ENCODE assay signal across 8 mouse cellular contexts in the genomic region with DNA sequence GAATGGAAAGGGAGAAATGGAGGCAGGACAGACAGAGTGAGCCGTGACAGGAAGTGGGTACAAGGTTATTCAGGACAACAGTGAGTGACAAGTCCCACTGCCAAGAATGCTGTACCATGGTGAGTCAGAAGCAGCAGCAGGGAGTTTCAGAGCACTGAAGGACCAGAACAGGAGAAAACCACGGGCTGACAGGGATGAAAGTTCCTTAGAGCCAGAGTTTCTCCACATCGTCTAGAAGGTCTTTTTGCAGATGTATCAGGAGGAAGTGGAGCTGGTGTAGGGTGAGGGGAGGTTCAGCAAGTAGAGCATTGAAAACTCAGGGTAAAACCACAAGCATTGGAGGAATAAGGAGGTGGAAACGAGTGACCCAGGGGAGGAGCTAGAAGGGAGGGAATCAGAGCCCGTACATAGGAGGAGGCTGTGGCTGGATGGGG. TPM values are rescaled to one million over a fixed set of nuclear protein-coding genes. Genes with fewer than 3 reads are reported as not detected.
A peak's percentile ranks its signal among the peaks of the same experiment; 100 is the strongest.
DNase-seq lines count a peak whose midpoint lies in the region; ATAC-seq and TF ChIP-seq lines count a peak whose summit lies in the region.

No protein-coding gene starts in this region.

- no peak for TF ChIP-seq POLR2A in limb, embryonic 14.5 days (IDR thresholded peaks at IDR 0.05; ENCODE audit: borderline replicate concordance, extremely low read depth, insufficient read depth, insufficient read length)
- TF ChIP-seq POLR2A in myocyte (IDR thresholded peaks at IDR 0.05; ENCODE audit: insufficient read length, low read depth): no peak

- DNase-seq in limb, embryonic 14.5 days (ENCODE audit: low spot score): no peak
- no peak for DNase-seq in limb, embryonic 10.5 days (ENCODE audit: low spot score)
- peak; percentile 91 for DNase-seq in adipocyte (ENCODE audit: low spot score)
- no peak for DNase-seq in urinary bladder, postnatal 10 days (ENCODE audit: low spot score)
- no peak for DNase-seq in ovary, adult 18-20 months (ENCODE audit: low spot score)
- no peak for DNase-seq in cerebellum, postnatal 25 days

- no peak for ATAC-seq in limb, embryonic 14.5 days (ENCODE audit: low FRiP score, low read depth)
- 0 out of 2 replicates have a peak, but pooled peaks have one; percentile 48 for ATAC-seq in heart, embryonic 15.5 days (replicated peaks; ENCODE audit: insufficient number of reproducible peaks, insufficient read depth, low FRiP score, low read depth)

- H3K4me3 ChIP-seq in limb, embryonic 14.5 days (replicated peaks; ENCODE audit: low read length): no peak overlapping the region
- no peak overlapping the region for H3K4me3 ChIP-seq in limb, embryonic 10.5 days
- no peak overlapping the region for H3K4me3 ChIP-seq in heart, embryonic 15.5 days
- no peak overlapping the region for H3K4me3 ChIP-seq in myocyte

- H3K4me2 ChIP-seq in limb, embryonic 14.5 days (replicated peaks; ENCODE audit: low read depth, low read length, severe bottlenecking): no peak overlapping the region
- peak overlapping the region; percentile 45 for H3K4me2 ChIP-seq in heart, embryonic 15.5 days
- H3K4me2 ChIP-seq in myocyte (ENCODE audit: low read depth): peak overlapping the region; percentile 69

- no peaks in the 10 kb centered on the region for H3K27me3 ChIP-seq in limb, embryonic 14.5 days (ENCODE audit: control insufficient read depth, insufficient read depth, low read length)
- H3K27me3 ChIP-seq in limb, embryonic 10.5 days (ENCODE audit: low read depth, poor library complexity, severe bottlenecking): no peaks in the 10 kb centered on the region
- no peaks in the 10 kb centered on the region for H3K27me3 ChIP-seq in heart, embryonic 15.5 days
- no peaks in the 10 kb centered on the region for H3K27me3 ChIP-seq in myocyte (ENCODE audit: control insufficient read depth, insufficient read depth, insufficient read length)

- no peaks in the 10 kb centered on the region for H3K36me3 ChIP-seq in limb, embryonic 14.5 days (ENCODE audit: control insufficient read depth, insufficient read depth, low read length)
- H3K36me3 ChIP-seq in limb, embryonic 10.5 days: no peaks in the 10 kb centered on the region
- H3K36me3 ChIP-seq in heart, embryonic 15.5 days: no peaks in the 10 kb centered on the region
- H3K36me3 ChIP-seq in myocyte (ENCODE audit: control insufficient read depth, insufficient read depth): no peaks in the 10 kb centered on the region

- H3ac ChIP-seq in myocyte (ENCODE audit: control insufficient read depth, insufficient read length): no peak overlapping the region

- no peaks in the 10 kb centered on the region for H3K4me1 ChIP-seq in limb, embryonic 14.5 days (ENCODE audit: control insufficient read depth, insufficient read depth, low read length)
- H3K4me1 ChIP-seq in limb, embryonic 10.5 days: peaks cover 6% of the 10 kb centered on the region; the same call in 1 of the 2 replicates
- peaks cover 24% of the 10 kb centered on the region for H3K4me1 ChIP-seq in heart, embryonic 15.5 days (replicated peaks)

- no peaks in the 10 kb centered on the region for H3K79me2 ChIP-seq in myocyte (ENCODE audit: control insufficient read depth, insufficient read depth)

- H3K9ac ChIP-seq in limb, embryonic 14.5 days (ENCODE audit: low read depth, low read length, severe bottlenecking): peak overlapping the region; percentile 28; the same call in 1 of the 2 replicates
- no peak overlapping the region for H3K9ac ChIP-seq in heart, embryonic 15.5 days

- no peaks in the 10 kb centered on the region for H3K9me3 ChIP-seq in limb, embryonic 14.5 days (ENCODE audit: control insufficient read depth, low read length)
- H3K9me3 ChIP-seq in limb, embryonic 10.5 days (replicated peaks): no peaks in the 10 kb centered on the region
- no peaks in the 10 kb centered on the region for H3K9me3 ChIP-seq in heart, embryonic 15.5 days (replicated peaks)

- WGBS in limb, embryonic 14.5 days: 29% methylated on average over 5 of the region's 5 CpGs
- 36% methylated on average over 5 of the region's 5 CpGs for WGBS in limb, embryonic 10.5 days
- 6% methylated on average over 5 of the region's 5 CpGs for WGBS in heart, embryonic 15.5 days

- H3K27ac ChIP-seq in limb, embryonic 14.5 days (replicated peaks; ENCODE audit: low read depth, low read length): no peak overlapping the region
- no peak overlapping the region for H3K27ac ChIP-seq in limb, embryonic 10.5 days
- peak overlapping the region; percentile 81 for H3K27ac ChIP-seq in heart, embryonic 15.5 days

TF ChIP-seq in myocyte, 11 proteins besides CTCF, POLR2A, EP300 and RAD21:
- TF ChIP-seq TCF12 (IDR thresholded peaks at IDR 0.05; ENCODE audit: insufficient read depth, poor library complexity, severe bottlenecking): no peak
- TF ChIP-seq SRF (IDR thresholded peaks at IDR 0.05; ENCODE audit: control insufficient read depth, insufficient read length, low read depth): no peak
- TF ChIP-seq REST (IDR thresholded peaks at IDR 0.05; ENCODE audit: insufficient read depth, insufficient read length): no peak
- TF ChIP-seq CEBPB (IDR thresholded peaks at IDR 0.05; ENCODE audit: insufficient read depth, poor library complexity, severe bottlenecking): no peak
- TF ChIP-seq USF1 (IDR thresholded peaks at IDR 0.05; ENCODE audit: low read depth): no peak
- no peak for TF ChIP-seq MYOG (IDR thresholded peaks at IDR 0.05; ENCODE audit: control insufficient read depth in 1 of 3, insufficient read depth in 1 of 3, insufficient read length in 2 of 3, low read depth in 2 of 3)
- no peak for TF ChIP-seq POLR2AphosphoS2 (IDR thresholded peaks at IDR 0.05; ENCODE audit: insufficient read length, low read depth)
- TF ChIP-seq TCF3 (IDR thresholded peaks at IDR 0.05; ENCODE audit: insufficient read length, low read depth): no peak
- no peak for TF ChIP-seq MYOD1 (IDR thresholded peaks at IDR 0.05; ENCODE audit: control insufficient read depth in 1 of 3, insufficient read length in 2 of 3, low read depth in 2 of 3)
- TF ChIP-seq MAX (IDR thresholded peaks at IDR 0.05; ENCODE audit: low read depth): no peak
- TF ChIP-seq E2F4 (IDR thresholded peaks at IDR 0.05; ENCODE audit: insufficient read depth): no peak

RNA-seq across cellular contexts. Expression of a gene that starts 6.6 kb away (rescaled TPM):
- 15.2 and 19.7 TPM in 2 replicates for polyA plus RNA-seq in limb, embryonic 14.5 days (2012; rRNA removed)
- polyA plus RNA-seq in limb, embryonic 14.5 days (2014; fragmentation: Nextera tagmentation; extraction: Ambion mirVana): 16.1 and 21.3 TPM in 2 replicates
- 6.1 and 7.3 TPM in 2 replicates for polyA plus RNA-seq in limb, embryonic 10.5 days (2016; fragmentation: Nextera tagmentation; extraction: Ambion mirVana)
- polyA plus RNA-seq in heart, embryonic 15.5 days (2015; fragmentation: Nextera tagmentation; extraction: Ambion mirVana): 50.4 and 53.8 TPM in 2 replicates
- 0.17 TPM for polyA plus RNA-seq in myocyte (2012; fragmentation: generic; extraction: Trizol)

RNA-seq across cellular contexts. Expression of a gene that starts 10.2 kb away (rescaled TPM):
- 0.78 TPM in 1 of 2 replicates, not detected in the other for polyA plus RNA-seq in limb, embryonic 14.5 days (2012; rRNA removed)
- polyA plus RNA-seq in limb, embryonic 14.5 days (2014; fragmentation: Nextera tagmentation; extraction: Ambion mirVana): 0.94 TPM in 1 of 2 replicates, not detected in the other
- polyA plus RNA-seq in limb, embryonic 10.5 days (2016; fragmentation: Nextera tagmentation; extraction: Ambion mirVana): not detected in 2 replicates
- 0.70 TPM in 1 of 2 replicates, not detected in the other for polyA plus RNA-seq in heart, embryonic 15.5 days (2015; fragmentation: Nextera tagmentation; extraction: Ambion mirVana)
- polyA plus RNA-seq in myocyte (2012; fragmentation: generic; extraction: Trizol): not detected

RNA-seq across cellular contexts. Expression of a gene that starts 14.5 kb away (rescaled TPM):
- 35.2 and 55.3 TPM in 2 replicates for polyA plus RNA-seq in limb, embryonic 14.5 days (2012; rRNA removed)
- polyA plus RNA-seq in limb, embryonic 14.5 days (2014; fragmentation: Nextera tagmentation; extraction: Ambion mirVana): 23.3 and 25.7 TPM in 2 replicates
- 53.1 and 57.3 TPM in 2 replicates for polyA plus RNA-seq in limb, embryonic 10.5 days (2016; fragmentation: Nextera tagmentation; extraction: Ambion mirVana)
- polyA plus RNA-seq in heart, embryonic 15.5 days (2015; fragmentation: Nextera tagmentation; extraction: Ambion mirVana): 23.4 and 28.1 TPM in 2 replicates
- polyA plus RNA-seq in myocyte (2012; fragmentation: generic; extraction: Trizol): 15.3 TPM

RNA-seq across cellular contexts. Expression of a gene that starts 14.5 kb away (rescaled TPM):
- not detected in 2 replicates for polyA plus RNA-seq in limb, embryonic 14.5 days (2012; rRNA removed)
- polyA plus RNA-seq in limb, embryonic 14.5 days (2014; fragmentation: Nextera tagmentation; extraction: Ambion mirVana): not detected in 2 replicates
- polyA plus RNA-seq in limb, embryonic 10.5 days (2016; fragmentation: Nextera tagmentation; extraction: Ambion mirVana): not detected in 2 replicates
- polyA plus RNA-seq in heart, embryonic 15.5 days (2015; fragmentation: Nextera tagmentation; extraction: Ambion mirVana): not detected in 2 replicates
- 1.5 TPM for polyA plus RNA-seq in myocyte (2012; fragmentation: generic; extraction: Trizol)

RNA-seq across cellular contexts. Expression of a gene that starts 22.6 kb away (rescaled TPM):
- polyA plus RNA-seq in limb, embryonic 14.5 days (2012; rRNA removed): 4.8 and 6.4 TPM in 2 replicates
- polyA plus RNA-seq in limb, embryonic 14.5 days (2014; fragmentation: Nextera tagmentation; extraction: Ambion mirVana): 5.8 and 5.9 TPM in 2 replicates
- 7.7 and 10.6 TPM in 2 replicates for polyA plus RNA-seq in limb, embryonic 10.5 days (2016; fragmentation: Nextera tagmentation; extraction: Ambion mirVana)
- 5.7 and 7.3 TPM in 2 replicates for polyA plus RNA-seq in heart, embryonic 15.5 days (2015; fragmentation: Nextera tagmentation; extraction: Ambion mirVana)
- polyA plus RNA-seq in myocyte (2012; fragmentation: generic; extraction: Trizol): 4.1 TPM
